Mouse (Mus musculus) MEL (cell line): ENCODE data around the gene Tifa. TPM values are rescaled to one million over a fixed set of nuclear protein-coding genes. Genes with fewer than 3 reads are reported as not detected.

Experiments used
- DNase-seq: peaks from one replicate; pipeline ENCODE4 v3.0.0; 2011; ENCODE audit warnings: low read depth, low spot score
- H3K27ac ChIP-seq: 2 replicates; pipeline ENCODE4 v1.5.1; 2012; ENCODE audit warnings: low read depth, mild to moderate bottlenecking, control low read depth, low read length, moderate library complexity; ENCODE audit not compliant: control insufficient read depth
- H3K27me3 ChIP-seq, 2 experiments: fragments of 150-350 bp in 1 of 2; sonication (generic) in 1 of 2; 2 replicates each; pipeline ENCODE4 v1.6.1; 2012; ENCODE audit warnings: low read length in 2 of 2, mild to moderate bottlenecking in 2 of 2, improper control_type of control experiment in 1 of 2, moderate library complexity in 1 of 2; ENCODE audit not compliant: insufficient read depth in 2 of 2, control insufficient read depth in 1 of 2
- H3K36me3 ChIP-seq, 2 experiments: 2 replicates each; pipeline ENCODE4 v1.6.1; 2012 to 2014; ENCODE audit warnings: low read length in 2 of 2, improper control_type of control experiment in 1 of 2, inconsistent platforms in 1 of 2, mild to moderate bottlenecking in 1 of 2; ENCODE audit not compliant: insufficient read depth in 2 of 2, control insufficient read depth in 1 of 2
- H3K4me1 ChIP-seq, 2 experiments: fragments of 150-350 bp in 1 of 2; sonication (generic) in 1 of 2; 2 replicates each; pipeline ENCODE4 v1.6.1; 2012; ENCODE audit warnings: low read length in 2 of 2, improper control_type of control experiment in 1 of 2, mild to moderate bottlenecking in 1 of 2; ENCODE audit not compliant: insufficient read depth in 2 of 2, control insufficient read depth in 1 of 2
- H3K4me3 ChIP-seq, 2 experiments: fragments of 150-350 bp in 1 of 2; sonication (generic) in 1 of 2; 2 replicates each; pipeline ENCODE4 v1.5.1; 2012; ENCODE audit warnings: low read depth in 2 of 2, low read length in 2 of 2, mild to moderate bottlenecking in 2 of 2, moderate library complexity in 2 of 2, control low read depth in 1 of 2, improper control_type of control experiment in 1 of 2; ENCODE audit not compliant: control insufficient read depth in 1 of 2, insufficient read depth in 1 of 2
- H3K79me2 ChIP-seq: 2 replicates; pipeline ENCODE4 v1.6.1; 2012; ENCODE audit warnings: mild to moderate bottlenecking, low read length, moderate library complexity; ENCODE audit not compliant: control insufficient read depth, poor library complexity, insufficient read depth
- H3K9ac ChIP-seq: 2 replicates; pipeline ENCODE4 v1.6.1; 2012; ENCODE audit warnings: low read depth, mild to moderate bottlenecking, control low read depth, low read length, moderate library complexity; ENCODE audit not compliant: control insufficient read depth, poor library complexity, severe bottlenecking
- H3K9me3 ChIP-seq: fragments of 150-350 bp; sonication (generic); replicated peaks from 2 replicates; pipeline ENCODE4 v1.6.1; 2012; ENCODE audit warnings: mild to moderate bottlenecking, low read length, improper control_type of control experiment, moderate library complexity; ENCODE audit not compliant: insufficient read depth
- CTCF ChIP-seq, 3 experiments: IDR thresholded peaks in 2 of 3; conservative IDR thresholded peaks in 1 of 3; 2 replicates each; pipeline ENCODE4 v1.5.1; 2011 to 2012; ENCODE audit warnings: low read length in 3 of 3, low read depth in 2 of 3, mild to moderate bottlenecking in 2 of 3, improper control_type of control experiment in 1 of 3, inconsistent platforms in 1 of 3, mixed read lengths in 1 of 3, moderate library complexity in 1 of 3; ENCODE audit not compliant: control insufficient read depth in 1 of 3, insufficient read depth in 1 of 3, poor library complexity in 1 of 3, severe bottlenecking in 1 of 3
- E2F4 ChIP-seq: IDR thresholded peaks from 2 replicates; pipeline ENCODE4 v1.6.1; 2011; ENCODE audit warnings: low read depth, low read length, improper control_type of control experiment, borderline replicate concordance
- ELF1 ChIP-seq: IDR thresholded peaks from 2 replicates; pipeline ENCODE4 v1.6.1; 2014; ENCODE audit warnings: low read depth, mild to moderate bottlenecking, inconsistent platforms, low read length, improper control_type of control experiment, moderate library complexity
- EP300 ChIP-seq, 2 experiments: IDR thresholded peaks; 2 replicates each; pipeline ENCODE4 v1.6.1; 2011; ENCODE audit warnings: improper control_type of control experiment in 2 of 2, low read length in 2 of 2, low read depth in 1 of 2, mild to moderate bottlenecking in 1 of 2
- ETS1 ChIP-seq: IDR thresholded peaks from 2 replicates; pipeline ENCODE4 v1.6.1; 2012; ENCODE audit warnings: low read depth, mild to moderate bottlenecking, inconsistent platforms, low read length, improper control_type of control experiment, moderate library complexity
- GABPA ChIP-seq: IDR thresholded peaks from 2 replicates; pipeline ENCODE4 v1.6.1; 2012; ENCODE audit warnings: low read depth, mild to moderate bottlenecking, inconsistent platforms, low read length, improper control_type of control experiment, moderate library complexity
- HCFC1 ChIP-seq: IDR thresholded peaks from 2 replicates; pipeline ENCODE4 v1.6.1; 2012; ENCODE audit warnings: low read depth, mild to moderate bottlenecking, inconsistent platforms, low read length, improper control_type of control experiment, moderate library complexity
- JUND ChIP-seq: IDR thresholded peaks from 2 replicates; pipeline ENCODE4 v1.6.1; 2011; ENCODE audit warnings: low read depth, mild to moderate bottlenecking, improper control_type of control experiment, low read length
- KAT2A ChIP-seq: conservative IDR thresholded peaks from 2 replicates; pipeline ENCODE4 v1.6.1; 2012; ENCODE audit warnings: low read depth, low read length, improper control_type of control experiment, inconsistent platforms
- MAX ChIP-seq: IDR thresholded peaks from 2 replicates; pipeline ENCODE4 v1.6.1; 2011; ENCODE audit warnings: low read length, improper control_type of control experiment
- MAZ ChIP-seq: IDR thresholded peaks from 2 replicates; pipeline ENCODE4 v1.6.1; 2012; ENCODE audit warnings: low read depth, mild to moderate bottlenecking, inconsistent platforms, low read length, improper control_type of control experiment
- MXI1 ChIP-seq: IDR thresholded peaks from 2 replicates; pipeline ENCODE4 v1.6.1; 2011; ENCODE audit warnings: mild to moderate bottlenecking, low read depth, low read length, improper control_type of control experiment
- MYB ChIP-seq: IDR thresholded peaks from 2 replicates; pipeline ENCODE4 v1.6.1; 2011; ENCODE audit warnings: mild to moderate bottlenecking, low read depth, low read length, improper control_type of control experiment
- MYC ChIP-seq: IDR thresholded peaks from 2 replicates; pipeline ENCODE4 v1.6.1; 2011; ENCODE audit warnings: low read depth, mild to moderate bottlenecking, low read length, improper control_type of control experiment, moderate library complexity
- NELFE ChIP-seq: IDR thresholded peaks from 2 replicates; pipeline ENCODE4 v1.6.1; 2011; ENCODE audit warnings: low read depth, low read length, improper control_type of control experiment
- NRF1 ChIP-seq: IDR thresholded peaks from 2 replicates; pipeline ENCODE4 v1.6.1; 2014; ENCODE audit warnings: low read depth, mild to moderate bottlenecking, inconsistent platforms, low read length, improper control_type of control experiment, moderate library complexity; ENCODE audit not compliant: poor library complexity, insufficient read depth, severe bottlenecking
- POLR2AphosphoS2 ChIP-seq: IDR thresholded peaks from 2 replicates; pipeline ENCODE4 v1.6.1; 2011; ENCODE audit warnings: low read length, improper control_type of control experiment
- POLR2AphosphoS5 ChIP-seq: IDR thresholded peaks from 2 replicates; pipeline ENCODE4 v1.6.1; 2012; ENCODE audit warnings: low read depth, borderline replicate concordance, mild to moderate bottlenecking, inconsistent platforms, low read length, moderate library complexity, mixed read lengths
- RAD21 ChIP-seq: IDR thresholded peaks from 2 replicates; pipeline ENCODE4 v1.6.1; 2011; ENCODE audit warnings: mild to moderate bottlenecking, low read depth, low read length, improper control_type of control experiment
- RCOR1 ChIP-seq: IDR thresholded peaks from 2 replicates; pipeline ENCODE4 v1.6.1; 2012; ENCODE audit warnings: low read depth, mild to moderate bottlenecking, inconsistent platforms, low read length, improper control_type of control experiment
- SIN3A ChIP-seq: IDR thresholded peaks from 2 replicates; pipeline ENCODE4 v1.6.1; 2012; ENCODE audit warnings: low read length, improper control_type of control experiment, inconsistent platforms
- SMC3 ChIP-seq: IDR thresholded peaks from 2 replicates; pipeline ENCODE4 v1.6.1; 2011; ENCODE audit warnings: low read depth, low read length, improper control_type of control experiment
- TBP ChIP-seq: IDR thresholded peaks from 2 replicates; pipeline ENCODE4 v1.8.0; 2011; ENCODE audit warnings: low read depth, low read length, improper control_type of control experiment
- UBTF ChIP-seq: IDR thresholded peaks from 2 replicates; pipeline ENCODE4 v1.6.1; 2012; ENCODE audit warnings: low read depth, mild to moderate bottlenecking, inconsistent platforms, low read length, improper control_type of control experiment, moderate library complexity, borderline replicate concordance; ENCODE audit not compliant: insufficient read depth
- USF1 ChIP-seq: IDR thresholded peaks from 2 replicates; pipeline ENCODE4 v1.6.1; 2014; ENCODE audit warnings: low read depth, mild to moderate bottlenecking, inconsistent platforms, low read length, improper control_type of control experiment, moderate library complexity
- ZC3H11A ChIP-seq: IDR thresholded peaks from 2 replicates; pipeline ENCODE4 v1.6.1; 2012; ENCODE audit warnings: low read depth, mild to moderate bottlenecking, inconsistent platforms, low read length, improper control_type of control experiment
- ZKSCAN1 ChIP-seq: IDR thresholded peaks from 2 replicates; pipeline ENCODE4 v1.6.1; 2012; ENCODE audit warnings: low read depth, mild to moderate bottlenecking, inconsistent platforms, low read length, improper control_type of control experiment, moderate library complexity
- ZMIZ1 ChIP-seq: IDR thresholded peaks from 2 replicates; pipeline ENCODE4 v1.6.1; 2012; ENCODE audit warnings: low read depth, mild to moderate bottlenecking, inconsistent platforms, low read length, improper control_type of control experiment, moderate library complexity
- ZNF384 ChIP-seq: IDR thresholded peaks from 2 replicates; pipeline ENCODE4 v1.6.1; 2012; ENCODE audit warnings: low read depth, mild to moderate bottlenecking, inconsistent platforms, low read length, improper control_type of control experiment
- polyA plus RNA-seq, 2 experiments: library from polyadenylated mRNA; stranded (reverse) in 1 of 2; unstranded in 1 of 2; fragments of >175 nt in 1 of 2; fragments of >200 nt in 1 of 2; gene quantifications; 2 replicates each; pipeline versions ENCODE4 v1.2.1 to v1.2.4; 2012; ENCODE audit warnings: low replicate concordance in 2 of 2, low read depth in 1 of 2; ENCODE audit not compliant: insufficient read length in 2 of 2, insufficient read depth in 1 of 2, missing spikeins in 1 of 2
- total RNA-seq: library from RNA; depleted of rRNA; stranded (reverse); fragments of 300-350 nt; gene quantifications from 2 replicates; pipeline ENCODE4 v1.2.3, GENCODE M21; 2012

The Tifa gene
- total and polyA plus RNA-seq, 3 experiments = 1.7 to 3.0 TPM; not detected in 1

GRCm38 (mm10) chr3:127836798-127837153 lies 47.2 kb downstream of the Tifa start:
- Histone ChIP-seq H3K27me3 (no peaks in the 10 kb centered on the region), H3K79me2 (peaks cover 31% of the 10 kb centered on the region), H3K9me3 (no peaks in the 10 kb centered on the region), H3K9ac (peak overlapping the region; percentile 93), H3K36me3 (peaks cover 4 to 26% of the 10 kb centered on the region in 2 experiments; a peak in 3 of 4 replicates), H3K4me1 (peaks cover 10 to 13% of the 10 kb centered on the region in 2 experiments), H3K4me3 (peak overlapping the region; percentile 85 to 94), H3K27ac (peak overlapping the region; percentile 55; the same call in 1 of the 2 replicates)
- TF ChIP-seq MYC (no peak), HCFC1 (no peak), E2F4 (no peak), CTCF (IDR thresholded peaks at IDR 0.05 in 2 of 3, conservative IDR thresholded peaks at IDR 0.05 in 1 of 3; ENCODE audit: control insufficient read depth in 1 of 3, insufficient read depth in 1 of 3, low read depth in 2 of 3, low read length in 3 of 3, poor library complexity in 1 of 3, severe bottlenecking in 1 of 3) (no peak), ELF1 (no peak), JUND (no peak), ZKSCAN1 (no peak), MAZ (no peak), POLR2AphosphoS5 (no peak), RAD21 (no peak), KAT2A (no peak), USF1 (no peak), GABPA (no peak), EP300 (IDR thresholded peaks at IDR 0.05; ENCODE audit: low read depth in 1 of 2, low read length in 2 of 2) (no peak), NELFE (no peak), MYB (no peak), ZC3H11A (no peak), ETS1 (no peak)
- no peak for DNase-seq

- H3K36me3 ChIP-seq = peaks cover under 1 to 26% of the 10 kb centered on the region in 2 experiments; a peak in 3 of 4 replicates
- peak within 1 kb of the TSS; percentile 98 for H3K27ac ChIP-seq
- peaks cover 10 to 13% of the 10 kb centered on the region in 2 experiments for H3K4me1 ChIP-seq
- peak within 1 kb of the TSS; percentile 85 to 94 for H3K4me3 ChIP-seq
- DNase-seq = peak; percentile 97
- peak within 1 kb of the TSS; percentile 93 for H3K9ac ChIP-seq
- H3K9me3 ChIP-seq = no peaks in the 10 kb centered on the region
- peaks cover 30% of the 10 kb centered on the region for H3K79me2 ChIP-seq
- no peaks in the 10 kb centered on the region for H3K27me3 ChIP-seq
- peak; percentile 79; the same call in 1 of the 2 replicates for TF ChIP-seq JUND
- TF ChIP-seq CTCF (IDR thresholded peaks at IDR 0.05 in 2 of 3, conservative IDR thresholded peaks at IDR 0.05 in 1 of 3; ENCODE audit: control insufficient read depth in 1 of 3, insufficient read depth in 1 of 3, low read depth in 2 of 3, low read length in 3 of 3, poor library complexity in 1 of 3, severe bottlenecking in 1 of 3) = peak; percentile 30 to 73 (median 72); a peak in 5 of 6 replicates
- peak; percentile 69; the same call in 1 of the 2 replicates for TF ChIP-seq ZMIZ1
- no peak for TF ChIP-seq USF1
- TF ChIP-seq MYC = peak; percentile 52; the same call in 1 of the 2 replicates
- TF ChIP-seq MAX = 0 out of 2 replicates have a peak, but pooled peaks have one; percentile 60
- TF ChIP-seq SMC3 = peak; percentile 38
- peak; percentile 91 for TF ChIP-seq SIN3A
- peak; percentile 86 for TF ChIP-seq TBP
- peak; percentile 87 for TF ChIP-seq NRF1
- no peak for TF ChIP-seq ZC3H11A
- peak; percentile 44; the same call in 1 of the 2 replicates for TF ChIP-seq RCOR1
- TF ChIP-seq ZKSCAN1 = no peak
- TF ChIP-seq POLR2AphosphoS2 = peak; percentile 33; the same call in 1 of the 2 replicates
- TF ChIP-seq MYB = no peak
- TF ChIP-seq MXI1 = peak; percentile 89
- TF ChIP-seq ZNF384 = no peak
- TF ChIP-seq UBTF = peak; percentile 83; the same call in 1 of the 2 replicates
- TF ChIP-seq NELFE = peak; percentile 87
- TF ChIP-seq ETS1 = peak; percentile 54; the same call in 1 of the 2 replicates
Measured at GRCm38 (mm10) chr3:127837154-127837865, 47.7 kb downstream of the Tifa start, which contains the start of gene Ap1ar. Gene Ap1ar, minus strand, starts transcription at chr3:127837523.
